Mouse (Mus musculus) embryonic facial prominence, embryonic 11.5 days (tissue): ENCODE measurements around the gene Cds1. TPM values are rescaled to one million over a fixed set of nuclear protein-coding genes. Genes with fewer than 3 reads are reported as not detected.

Source experiments
- ATAC-seq: fragments of 200-750 bp; cut with Nextera tagmentation; replicated peaks from 2 replicates; pipeline ENCODE4 v1.8.0; 2017; ENCODE audit warnings: low read depth; ENCODE audit not compliant: insufficient number of reproducible peaks, low FRiP score, low TSS enrichment
- DNase-seq: peaks from one replicate; pipeline ENCODE4 v3.0.0-alpha.2; 2015; ENCODE audit warnings: low spot score
- H3K27ac ChIP-seq: fragments of 300-500 bp; sonication (generic); replicated peaks from 2 replicates; pipeline ENCODE4 v1.5.1; 2014; ENCODE audit warnings: mild to moderate bottlenecking, low read depth, low read length, control low read depth
- H3K27me3 ChIP-seq: fragments of 300-500 bp; sonication (generic); 2 replicates; pipeline ENCODE4 v1.6.1; 2014; ENCODE audit warnings: mild to moderate bottlenecking, low read length, moderate library complexity, mixed read lengths; ENCODE audit not compliant: control insufficient read depth, insufficient read depth
- H3K36me3 ChIP-seq: fragments of 300-500 bp; sonication (generic); replicated peaks from 2 replicates; pipeline ENCODE4 v1.6.1; 2014; ENCODE audit warnings: low read depth, mild to moderate bottlenecking, low read length, moderate library complexity, mixed read lengths; ENCODE audit not compliant: control insufficient read depth, insufficient read depth
- H3K4me1 ChIP-seq: fragments of 300-500 bp; sonication (generic); 2 replicates; pipeline ENCODE4 v1.6.1; 2014; ENCODE audit warnings: low read length, mixed read lengths; ENCODE audit not compliant: control insufficient read depth, insufficient read depth
- H3K4me2 ChIP-seq: fragments of 300-500 bp; sonication (generic); 2 replicates; pipeline ENCODE4 v1.6.1; 2014; ENCODE audit warnings: low read depth, mild to moderate bottlenecking, control low read depth, low read length, moderate library complexity
- H3K4me3 ChIP-seq: fragments of 300-500 bp; sonication (generic); 2 replicates; pipeline ENCODE4 v1.5.1; 2014; ENCODE audit warnings: low read depth, low read length, control low read depth
- H3K9ac ChIP-seq: fragments of 300-500 bp; sonication (generic); replicated peaks from 2 replicates; pipeline ENCODE4 v1.6.1; 2014; ENCODE audit warnings: mild to moderate bottlenecking, control low read depth, low read length
- H3K9me3 ChIP-seq: fragments of 300-500 bp; sonication (generic); replicated peaks from 2 replicates; pipeline ENCODE4 v1.6.1; 2016; ENCODE audit warnings: mild to moderate bottlenecking, low read length, inconsistent platforms, mixed read lengths; ENCODE audit not compliant: control insufficient read depth
- WGBS: fragments of 180-500 bp; shearing (Covaris S2); extraction: QIAGEN DNeasy Blood & Tissue Kit; methylation state at CpG from one replicate; pipeline ENCODE4 v1.1.7; 2014; 5-methylcytosine and 5-hydroxymethylcytosine counted together
- polyA plus RNA-seq: library from polyadenylated mRNA; unstranded; fragments of >200 nt; fragmentation: Nextera tagmentation; extraction: Ambion mirVana; gene quantifications from 2 replicates; pipeline ENCODE4 v1.2.1, GENCODE M21; 2014

The Cds1 gene
- polyA plus RNA-seq, 1 experiment from 2014 or later, result 1.4 TPM

- Histone ChIP-seq H3K27ac (no peak overlapping the region), H3K4me3 (no peak overlapping the region), H3K36me3 (peaks cover 16% of the 10 kb centered on the region), H3K9me3 (no peaks in the 10 kb centered on the region), H3K9ac (no peak overlapping the region), H3K4me2 (no peak overlapping the region), H3K27me3 (no peaks in the 10 kb centered on the region), H3K4me1 (no peaks in the 10 kb centered on the region)
- 84% methylated on average over 6 of the region's 7 CpGs for WGBS
- no peak for DNase-seq
- ATAC-seq, result no peak
Observed at GRCm38 (mm10) chr5:101847323-101847722, 82.4 kb downstream of the Cds1 start.

- H3K27me3 ChIP-seq, result no peaks in the 10 kb centered on the region
- no peaks in the 10 kb centered on the region for H3K9me3 ChIP-seq
- H3K4me3 ChIP-seq, result no peak overlapping the region
- WGBS, result 72% methylated on average over 4 of the region's 4 CpGs
- H3K36me3 ChIP-seq, result peaks cover 14% of the 10 kb centered on the region
- DNase-seq (no peak), ATAC-seq (no peak)
- no peak overlapping the region for H3K9ac ChIP-seq
- H3K4me2 ChIP-seq, result no peak overlapping the region
- H3K27ac ChIP-seq, result no peak overlapping the region
- no peaks in the 10 kb centered on the region for H3K4me1 ChIP-seq
Observed at GRCm38 (mm10) chr5:101847762-101848161, 82.8 kb downstream of the Cds1 start.

GRCm38 (mm10) chr5:101851133-101851532 lies 86.2 kb downstream of the Cds1 start:
- Histone ChIP-seq H3K9me3 (no peaks in the 10 kb centered on the region), H3K4me2 (no peak overlapping the region), H3K4me3 (no peak overlapping the region), H3K27ac (no peak overlapping the region), H3K4me1 (no peaks in the 10 kb centered on the region), H3K9ac (no peak overlapping the region), H3K27me3 (no peaks in the 10 kb centered on the region), H3K36me3 (peaks cover 20% of the 10 kb centered on the region)
- WGBS, result 92% methylated on average over 7 of the region's 7 CpGs
- ATAC-seq (no peak), DNase-seq (no peak)

- DNase-seq (no peak), ATAC-seq (no peak)
- no peaks in the 10 kb centered on the region for H3K4me1 ChIP-seq
- H3K4me2 ChIP-seq, result no peak overlapping the region
- H3K4me3 ChIP-seq, result no peak overlapping the region
- peaks cover 20% of the 10 kb centered on the region for H3K36me3 ChIP-seq
- no peak overlapping the region for H3K27ac ChIP-seq
- WGBS, result 97% methylated on average over 21 of the region's 21 CpGs
- H3K27me3 ChIP-seq, result no peaks in the 10 kb centered on the region
- H3K9ac ChIP-seq, result no peak overlapping the region
- H3K9me3 ChIP-seq, result no peaks in the 10 kb centered on the region
Observed at GRCm38 (mm10) chr5:101852116-101852680, 87.3 kb downstream of the Cds1 start.

- DNase-seq, result no peak
- Histone ChIP-seq H3K27ac (no peak overlapping the region), H3K27me3 (no peaks in the 10 kb centered on the region), H3K4me1 (no peaks in the 10 kb centered on the region), H3K9ac (no peak overlapping the region), H3K4me2 (no peak overlapping the region), H3K36me3 (peaks cover 16% of the 10 kb centered on the region), H3K9me3 (no peaks in the 10 kb centered on the region), H3K4me3 (no peak overlapping the region)
- 95% methylated on average over 11 of the region's 11 CpGs for WGBS
- no peak for ATAC-seq
Observed at GRCm38 (mm10) chr5:101854100-101854499, 89.2 kb downstream of the Cds1 start.

- Histone ChIP-seq H3K9ac (no peak overlapping the region), H3K4me2 (no peak overlapping the region), H3K36me3 (peaks cover 16% of the 10 kb centered on the region), H3K27ac (no peak overlapping the region), H3K4me1 (no peaks in the 10 kb centered on the region), H3K9me3 (no peaks in the 10 kb centered on the region), H3K27me3 (no peaks in the 10 kb centered on the region), H3K4me3 (no peak overlapping the region)
- ATAC-seq (no peak), DNase-seq (no peak)
- WGBS, result 84% methylated on average over 7 of the region's 7 CpGs
Observed at GRCm38 (mm10) chr5:101854667-101855066, 89.7 kb downstream of the Cds1 start.

- peaks cover 16% of the 10 kb centered on the region for H3K36me3 ChIP-seq
- 95% methylated on average over 16 of the region's 16 CpGs for WGBS
- ATAC-seq, result no peak
- H3K9ac ChIP-seq, result no peak overlapping the region
- H3K27me3 ChIP-seq, result no peaks in the 10 kb centered on the region
- no peaks in the 10 kb centered on the region for H3K4me1 ChIP-seq
- no peak overlapping the region for H3K27ac ChIP-seq
- H3K9me3 ChIP-seq, result no peaks in the 10 kb centered on the region
- H3K4me2 ChIP-seq, result no peak overlapping the region
- H3K4me3 ChIP-seq, result no peak overlapping the region
- DNase-seq, result no peak
Observed at GRCm38 (mm10) chr5:101855475-101855874, 90.5 kb downstream of the Cds1 start.

- DNase-seq (no peak), ATAC-seq (no peak)
- H3K27me3 ChIP-seq, result no peaks in the 10 kb centered on the region
- no peak overlapping the region for H3K9ac ChIP-seq
- H3K9me3 ChIP-seq, result no peaks in the 10 kb centered on the region
- H3K4me1 ChIP-seq, result no peaks in the 10 kb centered on the region
- H3K4me2 ChIP-seq, result no peak overlapping the region
- WGBS, result 95% methylated on average over 10 of the region's 10 CpGs
- H3K36me3 ChIP-seq, result peaks cover 18% of the 10 kb centered on the region
- no peak overlapping the region for H3K27ac ChIP-seq
- no peak overlapping the region for H3K4me3 ChIP-seq
Observed at GRCm38 (mm10) chr5:101858891-101859436, 94.0 kb downstream of the Cds1 start.
